Mouse (Mus musculus): Measurements from ENCODE around the gene Ccnl2. TPM values are rescaled to one million over a fixed set of nuclear protein-coding genes. Genes with fewer than 3 reads are reported as not detected.
"Not testable (repeated sequence)": the region's sequence is repeated elsewhere in the genome, so short reads cannot be mapped to it uniquely, and the experiment has no call there.

The Ccnl2 gene
- polyA plus RNA-seq, 1 experiment = 112 TPM

- Histone ChIP-seq H3K4me3 (ENCODE audit: insufficient read depth, low read length) (peak within 1 kb of the TSS; percentile 57), H3K4me1 (ENCODE audit: control insufficient read depth, insufficient read depth, low read length) (no peaks in the 10 kb centered on the region), H3K27ac (ENCODE audit: insufficient read depth, low read length) (peak within 1 kb of the TSS; percentile 95)
- TF ChIP-seq CTCF (IDR thresholded peaks at IDR 0.05; ENCODE audit: extremely low read depth, insufficient read depth, low read length) (no peak), POLR2A (IDR thresholded peaks at IDR 0.05; ENCODE audit: extremely low read depth, insufficient read depth, low read length) (peak; percentile 42; the same call in 1 of the 2 replicates)
Observed at GRCm38 (mm10) chr4:155785819-155786218, 26.5 kb upstream of the Ccnl2 start, which contains the start of gene Tmem88b. TSS of gene Tmem88b (minus strand) at chr4:155785874.

DNA sequence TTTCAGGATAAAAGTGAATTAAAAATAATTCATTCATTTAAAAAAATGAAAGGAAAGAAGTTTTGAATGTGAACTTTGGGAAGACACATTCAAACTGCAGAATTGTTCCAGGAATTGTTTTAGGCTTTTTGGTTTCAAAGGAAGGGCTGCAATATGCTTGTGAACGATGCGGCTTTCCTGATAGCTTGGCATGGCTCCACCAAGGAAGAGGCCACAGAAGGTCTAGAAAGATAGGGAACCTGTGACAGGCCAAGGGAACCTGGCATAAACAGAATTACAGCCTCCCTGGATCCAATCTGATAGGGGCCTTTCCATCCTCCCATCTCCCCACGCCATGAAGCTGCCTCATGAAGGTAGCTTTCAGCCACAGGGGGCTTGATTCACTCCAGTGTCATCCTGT, 24.0 kb upstream of the Ccnl2 start:
- no peak for TF ChIP-seq POLR2A (IDR thresholded peaks at IDR 0.05; ENCODE audit: extremely low read depth, insufficient read depth, low read length)
- TF ChIP-seq CTCF (IDR thresholded peaks at IDR 0.05; ENCODE audit: extremely low read depth, insufficient read depth, low read length) = no peak
- no peak overlapping the region for H3K27ac ChIP-seq (ENCODE audit: insufficient read depth, low read length)
- no peaks in the 10 kb centered on the region for H3K4me1 ChIP-seq (ENCODE audit: control insufficient read depth, insufficient read depth, low read length)
- H3K4me3 ChIP-seq (ENCODE audit: insufficient read depth, low read length) = no peak overlapping the region

DNA sequence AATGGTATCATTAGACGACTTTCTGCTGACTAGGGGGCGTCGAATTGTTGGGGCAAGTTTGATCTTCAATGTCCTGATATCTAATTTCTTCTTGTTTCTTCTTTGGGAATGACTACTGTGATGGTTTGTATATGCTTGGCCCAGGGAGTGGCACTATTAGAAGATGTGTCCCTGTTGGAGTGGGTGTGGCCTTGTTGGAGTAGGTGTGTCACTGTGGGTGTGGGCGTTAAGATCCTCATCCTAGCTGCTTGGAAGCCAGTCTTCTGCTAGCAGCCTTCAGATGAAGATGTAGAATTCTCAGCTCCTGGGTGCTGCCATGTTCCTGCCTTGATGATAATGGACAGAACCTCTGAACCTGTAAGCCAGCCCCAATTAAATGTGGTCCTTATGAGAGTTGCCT, 23.5 kb upstream of the Ccnl2 start:
- H3K27ac ChIP-seq (ENCODE audit: insufficient read depth, low read length); H3K4me1 ChIP-seq (ENCODE audit: control insufficient read depth, insufficient read depth, low read length); H3K4me3 ChIP-seq (ENCODE audit: insufficient read depth, low read length): not testable (repeated sequence)

DNA sequence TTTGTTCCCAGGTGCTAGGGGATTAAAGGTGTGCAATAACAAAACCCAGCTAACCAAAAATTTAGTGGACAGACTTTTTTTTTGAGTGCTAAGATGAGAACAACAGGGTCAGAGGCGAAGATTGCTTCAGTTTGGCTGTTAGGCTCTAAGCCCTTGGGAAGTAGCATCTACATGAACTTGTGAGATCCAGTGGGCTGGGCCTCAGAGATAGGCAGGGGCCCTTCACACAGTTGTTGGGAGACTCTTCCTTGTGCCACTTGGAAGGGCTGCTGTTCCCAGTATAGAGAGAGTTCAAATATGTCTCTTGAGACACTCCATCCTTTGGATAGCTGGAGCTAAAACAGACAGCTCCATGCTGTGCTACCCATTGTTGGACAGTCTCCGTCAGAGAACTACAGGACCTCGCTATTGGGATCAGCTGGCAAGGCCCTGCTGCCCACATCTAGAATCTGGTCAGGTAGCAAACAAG, 22.2 kb upstream of the Ccnl2 start, which contains the start of gene Ankrd65:
Ankrd65 (plus strand) TSS at position 419 of the 469 bp plus-strand sequence.
- no peak within 1 kb of the TSS for H3K4me3 ChIP-seq (ENCODE audit: insufficient read depth, low read length)
- no peak within 1 kb of the TSS for H3K27ac ChIP-seq (ENCODE audit: insufficient read depth, low read length)
- no peaks in the 10 kb centered on the region for H3K4me1 ChIP-seq (ENCODE audit: control insufficient read depth, insufficient read depth, low read length)
- TF ChIP-seq POLR2A (IDR thresholded peaks at IDR 0.05; ENCODE audit: extremely low read depth, insufficient read depth, low read length) = no peak
- no peak for TF ChIP-seq CTCF (IDR thresholded peaks at IDR 0.05; ENCODE audit: extremely low read depth, insufficient read depth, low read length)

DNA sequence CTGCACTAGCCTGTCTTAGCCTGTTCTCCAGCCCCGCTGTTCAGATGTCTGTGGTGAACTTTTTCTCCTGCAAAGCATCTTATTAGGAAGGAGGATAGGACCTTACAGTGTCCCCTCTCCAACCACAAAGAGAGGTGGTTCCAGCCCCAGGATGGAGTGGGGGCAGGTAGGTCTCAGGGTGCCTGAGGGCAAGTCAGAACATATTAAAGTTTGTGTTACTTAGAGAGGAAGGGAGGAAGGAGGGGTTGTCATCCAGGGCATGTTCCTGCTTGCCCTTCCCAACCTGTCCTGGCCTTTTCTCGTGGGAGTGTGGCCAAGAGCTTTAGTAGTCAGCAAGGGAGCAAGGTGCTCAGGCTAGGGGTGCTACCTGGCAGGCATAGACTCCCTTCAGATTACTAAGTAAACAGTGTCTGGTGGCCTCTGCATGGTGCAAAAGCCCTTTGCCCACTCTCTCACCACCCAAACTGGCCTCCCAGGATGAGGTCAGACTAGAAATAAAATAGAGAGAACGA, 21.6 kb upstream of the Ccnl2 start:
- TF ChIP-seq CTCF (IDR thresholded peaks at IDR 0.05; ENCODE audit: extremely low read depth, insufficient read depth, low read length) = no peak
- TF ChIP-seq POLR2A (IDR thresholded peaks at IDR 0.05; ENCODE audit: extremely low read depth, insufficient read depth, low read length) = no peak
- H3K4me1 ChIP-seq (ENCODE audit: control insufficient read depth, insufficient read depth, low read length) = no peaks in the 10 kb centered on the region
- no peak overlapping the region for H3K27ac ChIP-seq (ENCODE audit: insufficient read depth, low read length)
- no peak overlapping the region for H3K4me3 ChIP-seq (ENCODE audit: insufficient read depth, low read length)

DNA sequence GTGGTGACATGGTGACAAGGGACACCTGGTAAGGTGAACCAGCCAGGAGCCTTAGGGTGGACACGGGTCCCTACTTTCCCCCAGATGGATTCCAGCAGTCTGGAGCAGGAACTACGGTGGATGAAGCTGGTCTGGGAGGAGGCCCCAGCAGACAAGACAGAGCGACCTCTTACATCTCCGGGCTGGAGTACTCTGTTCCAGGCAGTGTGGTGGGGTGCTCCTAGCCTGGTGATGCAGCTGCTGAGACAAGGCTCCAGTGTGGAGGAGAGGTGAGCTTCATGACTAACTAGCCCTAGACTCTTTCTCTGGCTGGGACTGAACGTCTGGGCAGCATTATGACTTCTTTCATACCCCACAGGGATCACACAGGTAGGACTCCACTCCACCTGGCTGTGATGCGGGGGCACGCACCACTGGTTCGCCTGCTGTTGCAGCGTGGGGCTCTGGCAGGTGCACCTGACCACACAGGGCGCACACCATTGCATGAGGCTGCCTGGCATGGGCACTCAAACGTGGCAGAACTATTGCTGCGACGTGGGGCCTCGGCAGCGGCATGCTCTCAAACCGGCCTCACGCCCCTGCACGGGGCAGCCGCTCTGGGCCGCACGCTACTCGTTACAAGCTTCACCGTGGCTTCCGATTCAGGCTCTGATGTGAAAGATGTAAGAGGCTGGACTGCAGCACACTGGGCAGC, 20.9 kb upstream of the Ccnl2 start:
- H3K27ac ChIP-seq (ENCODE audit: insufficient read depth, low read length) = no peak overlapping the region
- TF ChIP-seq CTCF (IDR thresholded peaks at IDR 0.05; ENCODE audit: extremely low read depth, insufficient read depth, low read length) (no peak), POLR2A (IDR thresholded peaks at IDR 0.05; ENCODE audit: extremely low read depth, insufficient read depth, low read length) (no peak)
- H3K4me1 ChIP-seq (ENCODE audit: control insufficient read depth, insufficient read depth, low read length) = no peaks in the 10 kb centered on the region
- no peak overlapping the region for H3K4me3 ChIP-seq (ENCODE audit: insufficient read depth, low read length)

GRCm38 (mm10) chr4:155793730-155794129, 18.6 kb upstream of the Ccnl2 start:
- TF ChIP-seq CTCF (IDR thresholded peaks at IDR 0.05; ENCODE audit: extremely low read depth, insufficient read depth, low read length) (no peak), POLR2A (IDR thresholded peaks at IDR 0.05; ENCODE audit: extremely low read depth, insufficient read depth, low read length) (no peak)
- Histone ChIP-seq H3K4me1 (ENCODE audit: control insufficient read depth, insufficient read depth, low read length) (no peaks in the 10 kb centered on the region), H3K4me3 (ENCODE audit: insufficient read depth, low read length) (no peak overlapping the region), H3K27ac (ENCODE audit: insufficient read depth, low read length) (no peak overlapping the region)

- no peak overlapping the region for H3K4me3 ChIP-seq (ENCODE audit: insufficient read depth, low read length)
- no peak overlapping the region for H3K27ac ChIP-seq (ENCODE audit: insufficient read depth, low read length)
- peaks cover 3% of the 10 kb centered on the region; the same call in 1 of the 2 replicates for H3K4me1 ChIP-seq (ENCODE audit: control insufficient read depth, insufficient read depth, low read length)
- TF ChIP-seq CTCF (IDR thresholded peaks at IDR 0.05; ENCODE audit: extremely low read depth, insufficient read depth, low read length) = no peak
- TF ChIP-seq POLR2A (IDR thresholded peaks at IDR 0.05; ENCODE audit: extremely low read depth, insufficient read depth, low read length) = no peak
Observed at GRCm38 (mm10) chr4:155802075-155802474, 10.2 kb upstream of the Ccnl2 start.

DNA sequence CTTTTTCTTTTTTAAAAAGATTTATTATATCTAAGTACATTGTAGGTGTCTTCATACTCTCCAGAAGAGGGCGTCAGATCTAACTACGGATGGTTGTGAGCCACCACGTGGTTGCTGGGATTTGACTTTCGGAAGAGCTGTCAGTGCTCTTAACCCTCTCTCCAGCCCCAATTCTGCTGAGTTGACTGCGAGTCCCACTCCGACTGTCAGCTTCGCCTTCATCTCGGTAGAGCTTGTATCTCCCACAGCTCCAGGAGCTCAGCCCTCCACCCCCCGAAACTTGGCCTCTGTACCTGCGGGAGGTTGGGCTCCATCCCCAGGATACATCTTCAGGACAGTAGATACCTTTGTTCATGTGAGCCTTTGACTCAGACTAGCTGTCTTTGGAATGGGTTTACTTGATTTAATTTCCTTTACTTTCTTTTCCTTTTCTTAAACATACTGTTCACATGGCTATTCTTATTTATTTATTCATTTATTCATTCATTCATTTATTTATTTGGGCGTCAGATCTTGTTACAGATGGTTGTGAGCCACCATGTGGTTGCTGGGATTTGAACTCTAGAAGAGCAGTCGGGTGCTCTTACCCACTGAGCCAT, 9.4 kb upstream of the Ccnl2 start, which contains the start of gene Mrpl20:
Mrpl20 (plus strand) TSS at position 138 of the 599 bp plus-strand sequence.
- peak within 1 kb of the TSS; percentile 96 for H3K4me3 ChIP-seq (ENCODE audit: insufficient read depth, low read length)
- H3K4me1 ChIP-seq (ENCODE audit: control insufficient read depth, insufficient read depth, low read length) = peaks cover 3% of the 10 kb centered on the region; the same call in 1 of the 2 replicates
- TF ChIP-seq POLR2A (IDR thresholded peaks at IDR 0.05; ENCODE audit: extremely low read depth, insufficient read depth, low read length) (no peak), CTCF (IDR thresholded peaks at IDR 0.05; ENCODE audit: extremely low read depth, insufficient read depth, low read length) (no peak)
- H3K27ac ChIP-seq (ENCODE audit: insufficient read depth, low read length) = peak within 1 kb of the TSS; percentile 43; the same call in 1 of the 2 replicates

Data from cortical plate, adult 2 months (tissue).